Mouse (Mus musculus) hindbrain, embryonic 16.5 days (tissue): ENCODE results near the gene Adh6b. TPM values are rescaled to one million over a fixed set of nuclear protein-coding genes. Genes with fewer than 3 reads are reported as not detected.

Experiments
- ATAC-seq: fragments of 200-750 bp; cut with Nextera tagmentation; 2 replicates; pipeline ENCODE4 v1.8.0; 2017; ENCODE audit warnings: moderate TSS enrichment, moderate library complexity
- H3K27ac ChIP-seq: fragments of 300-500 bp; sonication (generic); 2 replicates; pipeline ENCODE4 v1.5.1; 2014; ENCODE audit warnings: low read depth, mild to moderate bottlenecking, control low read depth, low read length, moderate library complexity
- H3K27me3 ChIP-seq: fragments of 300-500 bp; sonication (generic); replicated peaks from 2 replicates; pipeline ENCODE4 v1.6.1; 2014; ENCODE audit warnings: low read length; ENCODE audit not compliant: control insufficient read depth, insufficient read depth
- H3K36me3 ChIP-seq: fragments of 300-500 bp; sonication (generic); 2 replicates; pipeline ENCODE4 v1.6.1; 2014; ENCODE audit warnings: mild to moderate bottlenecking, low read length, moderate library complexity, mixed read lengths; ENCODE audit not compliant: control insufficient read depth, insufficient read depth
- H3K4me1 ChIP-seq: fragments of 300-500 bp; sonication (generic); 2 replicates; pipeline ENCODE4 v1.6.1; 2014; ENCODE audit warnings: low read depth, low read length; ENCODE audit not compliant: control insufficient read depth, insufficient read depth
- H3K4me2 ChIP-seq: fragments of 300-500 bp; sonication (generic); 2 replicates; pipeline ENCODE4 v1.6.1; 2014; ENCODE audit warnings: mild to moderate bottlenecking, low read length, control low read depth, moderate library complexity
- H3K4me3 ChIP-seq: fragments of 300-500 bp; sonication (generic); 2 replicates; pipeline ENCODE4 v1.5.1; 2014; ENCODE audit warnings: mild to moderate bottlenecking, low read length, control low read depth, moderate library complexity
- H3K9ac ChIP-seq: fragments of 300-500 bp; sonication (generic); 2 replicates; pipeline ENCODE4 v1.6.1; 2014; ENCODE audit warnings: low read depth, mild to moderate bottlenecking, control low read depth, low read length, moderate library complexity
- H3K9me3 ChIP-seq: fragments of 300-500 bp; sonication (generic); 2 replicates; pipeline ENCODE4 v1.6.1; 2014; ENCODE audit warnings: mild to moderate bottlenecking, low read length, moderate library complexity; ENCODE audit not compliant: control insufficient read depth
- WGBS: fragments of 180-500 bp; shearing (Covaris S2); extraction: QIAGEN DNeasy Blood & Tissue Kit; methylation state at CpG from one replicate; pipeline ENCODE4 v1.1.7; 2014; 5-methylcytosine and 5-hydroxymethylcytosine counted together
- polyA plus RNA-seq: library from polyadenylated mRNA; unstranded; fragments of >200 nt; fragmentation: Nextera tagmentation; extraction: Ambion mirVana; gene quantifications from 2 replicates; pipeline ENCODE4 v1.2.1, GENCODE M21; 2015

The Adh6b gene
- polyA plus RNA-seq, 1 experiment from 2014 or later = not detected

GRCm38 (mm10) chr3:138311015-138311414 lies 30.6 kb upstream of the Adh6b start:
- no peaks in the 10 kb centered on the region for H3K27me3 ChIP-seq
- no peak overlapping the region for H3K4me3 ChIP-seq
- peaks cover 3% of the 10 kb centered on the region; the same call in 1 of the 2 replicates for H3K4me1 ChIP-seq
- WGBS = 91% methylated on average over 6 of the region's 6 CpGs
- no peak for ATAC-seq
- H3K4me2 ChIP-seq = no peak overlapping the region
- H3K36me3 ChIP-seq = no peaks in the 10 kb centered on the region
- no peak overlapping the region for H3K9ac ChIP-seq
- no peak overlapping the region for H3K27ac ChIP-seq
- no peaks in the 10 kb centered on the region for H3K9me3 ChIP-seq

- Histone ChIP-seq H3K4me3 (no peak within 1 kb of the TSS), H3K9ac (no peak within 1 kb of the TSS), H3K4me2 (no peak within 1 kb of the TSS), H3K27me3 (no peaks in the 10 kb centered on the region), H3K36me3 (no peaks in the 10 kb centered on the region), H3K4me1 (no peaks in the 10 kb centered on the region), H3K27ac (no peak within 1 kb of the TSS), H3K9me3 (no peaks in the 10 kb centered on the region)
- WGBS = 89% methylated on average over 5 of the region's 5 CpGs
- ATAC-seq = no peak
Measured at GRCm38 (mm10) chr3:138312965-138313364, 28.6 kb upstream of the Adh6b start, which contains the start of gene Adh6a. TSS of gene Adh6a (plus strand) at chr3:138313286.

GRCm38 (mm10) chr3:138316908-138317472 lies 24.6 kb upstream of the Adh6b start:
- no peak overlapping the region for H3K4me2 ChIP-seq
- no peak overlapping the region for H3K4me3 ChIP-seq
- H3K9ac ChIP-seq = no peak overlapping the region
- no peak overlapping the region for H3K27ac ChIP-seq
- H3K36me3 ChIP-seq = no peaks in the 10 kb centered on the region
- WGBS = 81% methylated on average over 2 of the region's 2 CpGs
- no peak for ATAC-seq
- no peaks in the 10 kb centered on the region for H3K4me1 ChIP-seq
- H3K27me3 ChIP-seq = no peaks in the 10 kb centered on the region
- H3K9me3 ChIP-seq = no peaks in the 10 kb centered on the region

- no peak for ATAC-seq
- WGBS = 87% methylated on average over 17 of the region's 17 CpGs
Measured at GRCm38 (mm10) chr3:138325001-138325400, 16.6 kb upstream of the Adh6b start.

GRCm38 (mm10) chr3:138325466-138325865 lies 16.1 kb upstream of the Adh6b start:
- Histone ChIP-seq H3K4me1 (no peaks in the 10 kb centered on the region), H3K4me2 (no peak overlapping the region), H3K9me3 (0 out of 2 replicates have a peak, but pooled peaks cover 3% of the 10 kb centered on the region), H3K4me3 (no peak overlapping the region), H3K27ac (no peak overlapping the region), H3K27me3 (no peaks in the 10 kb centered on the region), H3K9ac (no peak overlapping the region), H3K36me3 (no peaks in the 10 kb centered on the region)
- 94% methylated on average over 6 of the region's 6 CpGs for WGBS
- no peak for ATAC-seq

More at GRCm38 (mm10) chr3:138325001-138325400, 16.6 kb upstream of the Adh6b start:
- H3K9me3 ChIP-seq = 0 out of 2 replicates have a peak, but pooled peaks cover 3% of the 10 kb centered on the region
- no peak overlapping the region for H3K4me3 ChIP-seq
- H3K27me3 ChIP-seq = no peaks in the 10 kb centered on the region
- H3K36me3 ChIP-seq = no peaks in the 10 kb centered on the region
- no peak overlapping the region for H3K4me2 ChIP-seq
- H3K9ac ChIP-seq = no peak overlapping the region
- no peaks in the 10 kb centered on the region for H3K4me1 ChIP-seq
- no peak overlapping the region for H3K27ac ChIP-seq

GRCm38 (mm10) chr3:138333910-138334309 lies 7.7 kb upstream of the Adh6b start:
- H3K4me2 ChIP-seq = no peak overlapping the region
- no peaks in the 10 kb centered on the region for H3K4me1 ChIP-seq
- H3K9ac ChIP-seq = no peak overlapping the region
- H3K9me3 ChIP-seq = no peaks in the 10 kb centered on the region
- no peak overlapping the region for H3K4me3 ChIP-seq
- no peaks in the 10 kb centered on the region for H3K36me3 ChIP-seq
- no peak for ATAC-seq
- 88% methylated on average over 8 of the region's 8 CpGs for WGBS
- H3K27ac ChIP-seq = no peak overlapping the region
- no peaks in the 10 kb centered on the region for H3K27me3 ChIP-seq

GRCm38 (mm10) chr3:138334320-138334719 lies 7.3 kb upstream of the Adh6b start:
- Histone ChIP-seq H3K27ac (no peak overlapping the region), H3K9ac (no peak overlapping the region), H3K4me2 (no peak overlapping the region), H3K4me3 (no peak overlapping the region), H3K27me3 (no peaks in the 10 kb centered on the region), H3K9me3 (no peaks in the 10 kb centered on the region), H3K4me1 (no peaks in the 10 kb centered on the region), H3K36me3 (no peaks in the 10 kb centered on the region)
- no peak for ATAC-seq
- WGBS = 91% methylated on average over 4 of the region's 4 CpGs

- ATAC-seq = no peak
- no peak overlapping the region for H3K9ac ChIP-seq
- 100% methylated on average over 1 of the region's 1 CpGs for WGBS
- no peak overlapping the region for H3K4me3 ChIP-seq
- no peaks in the 10 kb centered on the region for H3K4me1 ChIP-seq
- H3K27ac ChIP-seq = no peak overlapping the region
- no peak overlapping the region for H3K4me2 ChIP-seq
- no peaks in the 10 kb centered on the region for H3K9me3 ChIP-seq
- H3K36me3 ChIP-seq = no peaks in the 10 kb centered on the region
- H3K27me3 ChIP-seq = no peaks in the 10 kb centered on the region
Measured at GRCm38 (mm10) chr3:138335566-138335965, 6.0 kb upstream of the Adh6b start.

GRCm38 (mm10) chr3:138336104-138336754 lies 5.3 kb upstream of the Adh6b start:
- Histone ChIP-seq H3K27ac (no peak overlapping the region), H3K4me1 (no peaks in the 10 kb centered on the region), H3K9me3 (no peaks in the 10 kb centered on the region), H3K4me2 (no peak overlapping the region), H3K9ac (no peak overlapping the region), H3K4me3 (no peak overlapping the region), H3K36me3 (no peaks in the 10 kb centered on the region), H3K27me3 (no peaks in the 10 kb centered on the region)
- no peak for ATAC-seq
- 64% methylated on average over 3 of the region's 3 CpGs for WGBS
